Mouse (Mus musculus) fat pad, adult 2 months (tissue): ENCODE measurements around the gene Ang.

ENCODE experiments used
- DNase-seq: peaks from one replicate; pipeline ENCODE4 v3.0.0-alpha.2; 2011; ENCODE audit warnings: low read depth, low spot score; ENCODE audit errors: extremely low read depth

Gene Ang

GRCm38 (mm10) chr14:51090921-51091900 is at the start of gene Ang, which contains the start of gene Rnase4:
Gene Ang, plus strand, starts transcription at chr14:51091150.
Gene Rnase4, plus strand, starts transcription at chr14:51091077.
- no peak for DNase-seq

- no peak for DNase-seq
Measured at GRCm38 (mm10) chr14:51041769-51042168, 49.2 kb upstream of the Ang start, which contains the start of gene Rnase9. Gene Rnase9, minus strand, starts transcription at chr14:51041869.

- no peak for DNase-seq
Measured at GRCm38 (mm10) chr14:51047846-51048245, 43.1 kb upstream of the Ang start.

GRCm38 (mm10) chr14:51050063-51050462 is 40.9 kb upstream of the Ang start, which contains the start of gene Rnase11:
Gene Rnase11, minus strand, starts transcription at chr14:51050163.
- DNase-seq, result no peak

GRCm38 (mm10) chr14:51051941-51052340 is 39.0 kb upstream of the Ang start:
- DNase-seq, result no peak

- DNase-seq, result peak; percentile 99
Measured at GRCm38 (mm10) chr14:51053176-51053575, 37.8 kb upstream of the Ang start.

- no peak for DNase-seq
Measured at GRCm38 (mm10) chr14:51054243-51055237, 36.4 kb upstream of the Ang start.

- no peak for DNase-seq
Measured at GRCm38 (mm10) chr14:51057401-51057831, 33.5 kb upstream of the Ang start, which contains the start of gene Rnase12. Gene Rnase12, minus strand, starts transcription at chr14:51057661.

- DNase-seq, result no peak
Measured at GRCm38 (mm10) chr14:51060761-51061160, 30.2 kb upstream of the Ang start.

- DNase-seq, result no peak
Measured at GRCm38 (mm10) chr14:51068956-51069355, 22.0 kb upstream of the Ang start.

- DNase-seq, result no peak
Measured at GRCm38 (mm10) chr14:51069617-51070016, 21.3 kb upstream of the Ang start.

- no peak for DNase-seq
Measured at GRCm38 (mm10) chr14:51074335-51074734, 16.6 kb upstream of the Ang start, which contains the start of gene Olfr750. Gene Olfr750, minus strand, starts transcription at chr14:51074435.

GRCm38 (mm10) chr14:51079180-51079579 is 11.8 kb upstream of the Ang start:
- DNase-seq, result no peak

- DNase-seq, result no peak
Measured at GRCm38 (mm10) chr14:51081035-51081434, 9.9 kb upstream of the Ang start.

- no peak for DNase-seq
Measured at GRCm38 (mm10) chr14:51082599-51083581, 8.1 kb upstream of the Ang start.

- no peak for DNase-seq
Measured at GRCm38 (mm10) chr14:51083805-51084204, 7.1 kb upstream of the Ang start.

GRCm38 (mm10) chr14:51085086-51085485 is 5.9 kb upstream of the Ang start:
- no peak for DNase-seq

- no peak for DNase-seq
Measured at GRCm38 (mm10) chr14:51085911-51086310, 5.0 kb upstream of the Ang start.

- DNase-seq, result no peak
Measured at GRCm38 (mm10) chr14:51087762-51088161, 3.2 kb upstream of the Ang start.
